ENCODE assay signal across 9 mouse cellular contexts in genomic region chr8:106718091-106718500, GRCm38 (mm10). TPM values are rescaled to one million over a fixed set of nuclear protein-coding genes. Genes with fewer than 3 reads are reported as not detected.
DNase-seq lines count a peak whose midpoint lies in the region; ATAC-seq and TF ChIP-seq lines count a peak whose summit lies in the region.
"Had no signal": no experiment of that assay in that cellular context is flagged by ENCODE, and none has a peak within 500 bp of the region (broad histone marks: within the 10 kb centered on the region; RNA-seq: fewer than 3 reads in every experiment).

No protein-coding gene starts in this region.

- peak; percentile 99 for DNase-seq in 3T3-L1 (ENCODE audit: low read depth, low spot score)
- peak; percentile 92 for DNase-seq in kidney, postnatal 0 days (ENCODE audit: low spot score)
- peak; percentile 46 for DNase-seq in liver, embryonic 11.5 days (ENCODE audit: low spot score)
- peak; percentile 86 for DNase-seq in stomach, postnatal 0 days (ENCODE audit: low spot score)

- H3K4me3 ChIP-seq in bone marrow macrophage, adult 2 months (ENCODE audit: insufficient read depth, low read length): no peak overlapping the region
- H3K4me3 ChIP-seq in embryonic fibroblast, embryonic 13.5 days (ENCODE audit: insufficient read depth, low read length): no peak overlapping the region
- H3K4me3 ChIP-seq in heart, embryonic 11.5 days (ENCODE audit: low read depth, low read length): no peak overlapping the region
- H3K4me3 ChIP-seq in kidney, postnatal 0 days (replicated peaks; ENCODE audit: low read depth, low read length): no peak overlapping the region
- no peak overlapping the region for H3K4me3 ChIP-seq in liver, embryonic 11.5 days (ENCODE audit: low read depth, low read length)
- no peak overlapping the region for H3K4me3 ChIP-seq in neural tube, embryonic 12.5 days
- no peak overlapping the region for H3K4me3 ChIP-seq in stomach, postnatal 0 days (ENCODE audit: low read depth, low read length)

- H3K27me3 ChIP-seq in heart, embryonic 11.5 days (ENCODE audit: control insufficient read depth, insufficient read depth, low read length): no peaks in the 10 kb centered on the region
- no peaks in the 10 kb centered on the region for H3K27me3 ChIP-seq in kidney, postnatal 0 days (ENCODE audit: insufficient read depth, low read length)
- no peaks in the 10 kb centered on the region for H3K27me3 ChIP-seq in liver, embryonic 11.5 days (replicated peaks; ENCODE audit: control insufficient read depth, insufficient read depth, low read length)
- H3K27me3 ChIP-seq in neural tube, embryonic 12.5 days (replicated peaks): no peaks in the 10 kb centered on the region
- H3K27me3 ChIP-seq in stomach, postnatal 0 days (ENCODE audit: control insufficient read depth, insufficient read depth, low read length): no peaks in the 10 kb centered on the region

- 0 out of 2 replicates have a peak overlapping the region, but pooled peaks have one; percentile 10 for H3K9ac ChIP-seq in heart, embryonic 11.5 days (ENCODE audit: low read depth, low read length)
- H3K9ac ChIP-seq in kidney, postnatal 0 days (ENCODE audit: low read depth, low read length): no peak overlapping the region
- H3K9ac ChIP-seq in liver, embryonic 11.5 days (ENCODE audit: low read depth, low read length): no peak overlapping the region
- no peak overlapping the region for H3K9ac ChIP-seq in neural tube, embryonic 12.5 days
- no peak overlapping the region; the same call in 1 of the 2 replicates for H3K9ac ChIP-seq in stomach, postnatal 0 days (ENCODE audit: low read length)

- no peaks in the 10 kb centered on the region for H3K9me3 ChIP-seq in heart, embryonic 11.5 days (replicated peaks; ENCODE audit: control insufficient read depth, low read length)
- no peaks in the 10 kb centered on the region for H3K9me3 ChIP-seq in kidney, postnatal 0 days (replicated peaks; ENCODE audit: low read length)
- no peaks in the 10 kb centered on the region for H3K9me3 ChIP-seq in liver, embryonic 11.5 days (ENCODE audit: control insufficient read depth, low read length)
- H3K9me3 ChIP-seq in neural tube, embryonic 12.5 days: no peaks in the 10 kb centered on the region
- H3K9me3 ChIP-seq in stomach, postnatal 0 days (ENCODE audit: control insufficient read depth, low read length): no peaks in the 10 kb centered on the region
- H3K9me3 ChIP-seq: G1E had no signal

- TF ChIP-seq POLR2A in bone marrow macrophage, adult 2 months (IDR thresholded peaks at IDR 0.05; ENCODE audit: borderline replicate concordance, low read depth, low read length): no peak
- 0 out of 2 replicates have a peak, but pooled peaks have one; percentile 29 for TF ChIP-seq POLR2A in embryonic fibroblast, embryonic 13.5 days (IDR thresholded peaks at IDR 0.05; ENCODE audit: low read depth, low read length)

- peak; percentile 49 for TF ChIP-seq EP300 in stomach, postnatal 0 days (optimal IDR thresholded peaks at IDR 0.05)

- no peak for ATAC-seq in heart, embryonic 11.5 days (replicated peaks; ENCODE audit: insufficient number of reproducible peaks, low FRiP score, low TSS enrichment)
- ATAC-seq in kidney, postnatal 0 days (replicated peaks; ENCODE audit: low FRiP score, low read depth): peak; percentile 81
- ATAC-seq in liver, embryonic 11.5 days (replicated peaks; ENCODE audit: low FRiP score): no peak
- ATAC-seq in neural tube, embryonic 12.5 days (ENCODE audit: low FRiP score, low read depth): 0 out of 2 replicates have a peak, but pooled peaks have one; percentile 37
- peak; percentile 99 for ATAC-seq in stomach, postnatal 0 days (ENCODE audit: low FRiP score, low TSS enrichment)

- no peak overlapping the region for H3K27ac ChIP-seq in bone marrow macrophage, adult 2 months (ENCODE audit: insufficient read depth, low read depth, low read length)
- H3K27ac ChIP-seq in embryonic fibroblast, embryonic 13.5 days (ENCODE audit: insufficient read depth, low read length): peak overlapping the region; percentile 29; the same call in 1 of the 2 replicates
- H3K27ac ChIP-seq in heart, embryonic 11.5 days (ENCODE audit: low read depth, low read length): peak overlapping the region; percentile 35; the same call in 1 of the 2 replicates
- no peak overlapping the region for H3K27ac ChIP-seq in kidney, postnatal 0 days
- no peak overlapping the region for H3K27ac ChIP-seq in liver, embryonic 11.5 days (ENCODE audit: low read depth, low read length)
- H3K27ac ChIP-seq in neural tube, embryonic 12.5 days: no peak overlapping the region
- no peak overlapping the region for H3K27ac ChIP-seq in stomach, postnatal 0 days (replicated peaks)

- no peaks in the 10 kb centered on the region for H3K4me1 ChIP-seq in bone marrow macrophage, adult 2 months (ENCODE audit: control insufficient read depth, insufficient read depth, low read length)
- 0 out of 2 replicates have a peak, but pooled peaks cover 2% of the 10 kb centered on the region for H3K4me1 ChIP-seq in embryonic fibroblast, embryonic 13.5 days (ENCODE audit: control insufficient read depth, insufficient read depth, low read length)
- H3K4me1 ChIP-seq in heart, embryonic 11.5 days (ENCODE audit: control insufficient read depth, insufficient read depth, low read length): peaks cover 12% of the 10 kb centered on the region
- H3K4me1 ChIP-seq in kidney, postnatal 0 days (replicated peaks; ENCODE audit: insufficient read depth, low read length): no peaks in the 10 kb centered on the region
- no peaks in the 10 kb centered on the region; the same call in 1 of the 2 replicates for H3K4me1 ChIP-seq in liver, embryonic 11.5 days (replicated peaks; ENCODE audit: control insufficient read depth, insufficient read depth, low read length)
- no peaks in the 10 kb centered on the region for H3K4me1 ChIP-seq in neural tube, embryonic 12.5 days
- H3K4me1 ChIP-seq in stomach, postnatal 0 days (replicated peaks; ENCODE audit: control insufficient read depth, insufficient read depth): no peaks in the 10 kb centered on the region

- peak; percentile 44; the same call in 1 of the 2 replicates for TF ChIP-seq CTCF in bone marrow macrophage, adult 2 months (IDR thresholded peaks at IDR 0.05; ENCODE audit: low read depth, low read length)
- no peak; the same call in 1 of the 2 replicates for TF ChIP-seq CTCF in embryonic fibroblast, embryonic 13.5 days (IDR thresholded peaks at IDR 0.05; ENCODE audit: borderline replicate concordance, insufficient read depth, low read length)
- TF ChIP-seq CTCF in kidney, postnatal 0 days (IDR thresholded peaks at IDR 0.05; ENCODE audit: low read depth): peak; percentile 89
- peak; percentile 88 for TF ChIP-seq CTCF in stomach, postnatal 0 days (IDR thresholded peaks at IDR 0.05; ENCODE audit: low read depth)

- no peaks in the 10 kb centered on the region for H3K36me3 ChIP-seq in heart, embryonic 11.5 days (ENCODE audit: control insufficient read depth, insufficient read depth, low read length)
- no peaks in the 10 kb centered on the region for H3K36me3 ChIP-seq in kidney, postnatal 0 days (ENCODE audit: insufficient read depth, low read length)
- no peaks in the 10 kb centered on the region for H3K36me3 ChIP-seq in liver, embryonic 11.5 days (ENCODE audit: control insufficient read depth, insufficient read depth, low read length)
- no peaks in the 10 kb centered on the region; the same call in 1 of the 2 replicates for H3K36me3 ChIP-seq in neural tube, embryonic 12.5 days
- H3K36me3 ChIP-seq in stomach, postnatal 0 days (ENCODE audit: control insufficient read depth, insufficient read depth, low read length): 0 out of 2 replicates have a peak, but pooled peaks cover 2% of the 10 kb centered on the region

- peak overlapping the region; percentile 54 for H3K4me2 ChIP-seq in heart, embryonic 11.5 days
- peak overlapping the region; percentile 21 for H3K4me2 ChIP-seq in kidney, postnatal 0 days (ENCODE audit: low read length)
- H3K4me2 ChIP-seq in liver, embryonic 11.5 days: no peak overlapping the region
- H3K4me2 ChIP-seq in neural tube, embryonic 12.5 days (replicated peaks): peak overlapping the region; percentile 33
- peak overlapping the region; percentile 27; the same call in 1 of the 2 replicates for H3K4me2 ChIP-seq in stomach, postnatal 0 days (replicated peaks; ENCODE audit: low read depth)

- 23% methylated on average over 17 of the region's 17 CpGs for WGBS in heart, embryonic 11.5 days (ENCODE audit: insufficient replicate concordance)
- 10% methylated on average over 17 of the region's 17 CpGs for WGBS in kidney, postnatal 0 days
- WGBS in liver, embryonic 11.5 days: 40% methylated on average over 17 of the region's 17 CpGs
- WGBS in neural tube, embryonic 12.5 days: 29% methylated on average over 17 of the region's 17 CpGs
- 11% methylated on average over 17 of the region's 17 CpGs for WGBS in stomach, postnatal 0 days

RNA-seq across cellular contexts. Expression of gene Tango6, which starts 35.2 kb away (rescaled TPM):
- 0.75 and 1.1 TPM in 2 replicates for polyA plus RNA-seq in bone marrow macrophage, adult 2 months (2012; ENCODE audit: insufficient read depth, insufficient read length, missing spikeins)
- polyA plus RNA-seq in embryonic fibroblast, embryonic 13.5 days (2011; ENCODE audit: insufficient read length, low read depth, missing spikeins): 7.0 and 7.2 TPM in 2 replicates
- polyA plus RNA-seq in heart, embryonic 11.5 days (2014; fragmentation: Nextera tagmentation; extraction: Ambion mirVana): 5.1 and 5.9 TPM in 2 replicates
- 6.4 and 7.7 TPM in 2 replicates for polyA plus RNA-seq in kidney, postnatal 0 days (2015; fragmentation: Nextera tagmentation; extraction: Ambion mirVana)
- 8.8 and 9.6 TPM in 2 replicates for polyA plus RNA-seq in liver, embryonic 11.5 days (2014; fragmentation: Nextera tagmentation; extraction: Ambion mirVana)
- 8.9 and 9.8 TPM in 2 replicates for polyA plus RNA-seq in neural tube, embryonic 12.5 days (2016; fragmentation: Nextera tagmentation; extraction: Ambion mirVana)
- polyA plus RNA-seq in stomach, postnatal 0 days (2015; fragmentation: Nextera tagmentation; extraction: Ambion mirVana): 3.0 and 3.1 TPM in 2 replicates

Comparison
In these comparisons a context has a peak if more than half of its experiments do, and no peak if none do; other contexts are left out.
1. DNase-seq: peak in every context shown above with its lines; median percentile 99 in 3T3-L1; 92 in kidney, postnatal 0 days; 86 in stomach, postnatal 0 days; 46 in liver, embryonic 11.5 days.
2. H3K27ac ChIP-seq: peak in embryonic fibroblast, embryonic 13.5 days (single experiment) and heart, embryonic 11.5 days (single experiment); none in bone marrow macrophage, adult 2 months (single experiment), kidney, postnatal 0 days (single experiment), liver, embryonic 11.5 days (single experiment), neural tube, embryonic 12.5 days (single experiment) and stomach, postnatal 0 days (single experiment).
3. ATAC-seq: peak in kidney, postnatal 0 days (single experiment), neural tube, embryonic 12.5 days (single experiment) and stomach, postnatal 0 days (single experiment); none in heart, embryonic 11.5 days (single experiment) and liver, embryonic 11.5 days (single experiment).